Mouse (Mus musculus) thymus, adult 2 months (tissue): ENCODE measurements at regions not wholly inside any gene's neighbourhood (a gene's known extent, or its start where the extent isn't known, plus 50 kb on each side); places are given as distances from the start of the nearest gene placed in this dataset.

Experiments used
- CTCF ChIP-seq: fragments of 200-500 bp; IDR thresholded peaks from 2 replicates; pipeline ENCODE4 v1.5.1; 2012; ENCODE audit warnings: mild to moderate bottlenecking, control low read depth, low read length, moderate library complexity, borderline replicate concordance; ENCODE audit not compliant: control insufficient read depth, poor library complexity, insufficient read depth; ENCODE audit errors: extremely low read depth
- POLR2A ChIP-seq: fragments of 200-500 bp; IDR thresholded peaks from 2 replicates; pipeline ENCODE4 v1.6.1; 2012; ENCODE audit warnings: mild to moderate bottlenecking, low read length, control low read depth, moderate library complexity; ENCODE audit not compliant: control insufficient read depth, poor library complexity, insufficient read depth; ENCODE audit errors: extremely low read depth

DNA sequence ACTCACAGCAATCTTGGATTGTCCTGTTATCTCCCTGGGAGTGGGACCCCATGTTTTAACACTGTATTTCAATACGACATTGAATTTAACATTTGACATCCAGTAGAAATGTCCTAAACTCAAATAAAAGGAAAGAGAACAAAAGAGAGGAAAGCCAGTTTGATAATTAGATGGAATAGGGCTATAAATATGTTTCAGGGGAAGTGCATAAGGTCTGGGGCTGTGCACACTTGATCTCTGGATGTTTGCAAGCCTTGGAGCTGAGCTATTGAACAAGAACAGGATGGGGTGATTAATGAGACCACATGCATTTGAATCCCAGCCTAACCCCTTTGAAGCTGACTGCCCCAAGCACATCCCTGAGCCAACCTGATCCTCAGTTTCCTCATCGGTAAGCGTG is 264.0 kb upstream of the Npvf start:
- TF ChIP-seq CTCF (no peak), POLR2A (no peak)
